Mouse (Mus musculus) mature B cell (primary cell): ENCODE data around the gene Yaf2.
"Not testable (repeated sequence)": the region's sequence is repeated elsewhere in the genome, so short reads cannot be mapped to it uniquely, and the experiment has no call there.

Source experiments
- in situ Hi-C: fragments of 300-500 bp; cut with MboI; formaldehyde crosslinking; loops from 2 replicates; pipeline ENCODE4 v1.14.3; 2019

Yaf2 gene

DNA sequence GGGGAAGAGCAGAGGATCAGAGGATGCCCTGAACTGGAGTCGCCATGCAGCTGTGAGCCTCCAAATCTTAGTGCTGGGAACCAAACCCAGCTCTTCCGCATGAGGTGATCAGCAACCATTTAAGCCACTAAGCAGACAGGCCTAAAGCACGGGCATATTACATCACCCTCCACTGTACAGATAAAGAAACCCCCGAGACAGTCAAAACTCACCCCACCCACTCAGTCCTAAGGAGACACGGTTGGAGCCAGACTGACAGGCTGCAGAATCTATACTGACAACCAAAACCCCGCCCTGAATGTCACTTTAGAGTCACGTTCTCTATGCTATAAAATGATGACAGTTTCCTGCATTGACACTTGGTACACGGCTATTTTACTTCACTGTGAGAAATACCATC is 83.6 kb downstream of the Yaf2 start:
- in situ Hi-C loops, result no loop called here

DNA sequence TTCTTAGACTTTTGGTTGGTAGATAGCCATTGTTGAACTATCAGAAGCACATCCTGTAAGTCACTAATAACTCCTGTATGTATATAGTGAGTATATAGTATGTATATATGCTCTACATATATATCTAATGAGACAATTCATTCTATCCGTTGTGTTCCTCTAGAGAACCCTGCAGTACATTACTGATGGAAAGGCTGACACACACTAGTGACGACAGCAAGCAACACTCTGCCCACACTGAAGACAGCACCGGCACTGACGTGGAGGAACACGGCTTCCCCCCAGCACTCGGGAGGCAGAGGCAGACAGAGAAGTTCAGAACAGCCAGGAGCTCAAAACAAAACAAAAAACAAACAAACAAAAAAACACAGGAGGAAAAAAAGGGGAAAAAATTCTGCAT is 84.3 kb downstream of the Yaf2 start:
- in situ Hi-C loops, result no loop called here

DNA sequence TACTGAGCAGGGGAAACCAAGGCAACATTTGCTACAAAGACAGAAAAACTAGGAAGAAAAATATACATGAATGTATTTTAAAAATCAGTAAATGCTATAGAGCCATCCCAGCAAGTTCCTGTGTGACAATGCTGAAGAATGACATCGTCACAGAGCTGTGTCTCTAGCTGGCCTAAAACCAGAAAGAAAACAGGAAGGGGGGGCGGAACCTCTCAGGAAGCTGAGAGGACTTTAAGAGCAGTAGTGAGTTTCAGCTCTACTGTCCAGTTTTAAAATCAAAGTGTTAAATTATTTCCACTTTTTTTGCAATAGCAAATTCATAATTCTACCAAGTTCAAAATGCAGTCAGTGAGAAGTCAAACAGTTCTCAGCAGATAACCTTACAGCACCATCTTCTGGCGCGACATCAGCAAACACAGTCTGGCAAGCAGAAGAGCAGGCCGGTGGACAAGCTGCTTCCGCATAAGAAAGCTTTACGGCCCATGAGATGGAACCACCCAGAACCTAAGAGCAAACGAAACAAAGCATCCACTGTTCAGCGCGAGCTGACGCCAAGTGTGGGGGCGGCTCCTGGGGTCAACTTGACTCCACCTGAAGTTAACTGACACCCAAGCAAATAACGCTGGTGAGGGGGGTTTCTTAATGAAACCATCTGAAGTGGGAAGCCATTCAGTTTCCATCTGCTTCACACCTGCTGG is 85.0 kb downstream of the Yaf2 start:
- in situ Hi-C loops, result no loop called here

DNA sequence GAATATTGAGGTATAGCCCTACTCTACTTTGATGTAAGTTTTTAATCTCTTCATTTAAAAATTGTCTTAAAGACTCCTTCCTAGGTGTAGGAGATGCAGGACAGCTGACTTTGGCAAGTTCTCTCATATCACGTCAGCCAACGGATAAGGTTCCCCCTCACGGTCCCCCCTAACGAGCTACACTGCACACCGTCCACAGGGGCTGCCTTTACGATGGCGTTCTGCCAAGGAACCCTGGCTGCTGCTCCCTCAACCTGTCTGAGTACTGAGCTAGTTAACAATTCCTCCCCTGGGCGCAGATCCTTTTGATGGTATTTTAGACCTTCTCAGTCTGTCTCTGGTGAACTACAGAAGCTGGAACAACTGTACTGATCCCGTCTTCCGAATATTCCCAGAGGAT is 93.5 kb downstream of the Yaf2 start:
- in situ Hi-C loops, result no loop called here

DNA sequence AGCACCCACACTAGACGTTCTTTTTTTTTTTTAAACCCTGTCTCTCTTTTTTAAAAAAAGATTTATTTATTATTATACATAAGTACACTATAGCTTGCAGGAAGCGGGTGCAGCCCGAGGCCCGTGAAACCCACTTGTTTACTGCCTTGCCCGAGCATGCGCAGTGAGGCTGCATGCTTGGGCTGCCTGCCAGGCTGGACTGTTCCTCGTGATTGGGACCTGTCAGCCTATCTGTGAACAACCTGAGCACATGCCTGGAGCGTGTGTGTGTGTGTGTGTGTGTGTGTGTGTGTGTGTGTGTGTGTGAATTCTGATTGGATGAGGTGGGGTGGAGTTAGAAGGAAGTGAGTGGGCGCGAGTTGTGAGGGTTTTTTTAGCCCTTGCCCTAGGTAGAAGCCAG is 100.3 kb downstream of the Yaf2 start:
- in situ Hi-C loops, result not testable (repeated sequence)
